Comparison of ENCODE assay signal across 11 mouse cellular contexts in the genomic region with DNA sequence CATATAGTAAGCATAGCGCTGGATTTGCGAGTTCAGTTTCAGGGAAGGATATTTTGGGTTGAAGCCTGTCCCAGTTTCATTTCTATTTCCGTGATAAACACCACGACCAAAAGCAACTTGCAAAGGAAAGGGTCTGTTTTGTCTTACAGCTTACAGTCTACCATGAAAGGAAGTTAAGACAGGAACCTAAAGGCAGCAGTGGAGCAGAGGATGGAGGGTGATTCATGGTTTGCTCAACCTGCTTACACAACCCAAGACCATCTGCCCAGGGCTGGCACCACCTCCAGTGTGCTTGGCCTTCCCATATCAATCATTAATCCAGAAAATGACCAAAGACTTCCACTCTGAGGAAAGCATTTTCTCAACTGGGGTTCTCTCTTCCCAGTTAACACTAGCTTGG.
DNase-seq lines count a peak whose midpoint lies in the region; ATAC-seq lines count a peak whose summit lies in the region.
"Had no signal": no experiment of that assay in that cellular context is flagged by ENCODE, and none has a peak within 500 bp of the region (broad histone marks: within the 10 kb centered on the region; RNA-seq: fewer than 3 reads in every experiment).

No protein-coding gene starts in this region.

- H3K27ac ChIP-seq in intestine, embryonic 16.5 days (ENCODE audit: low read length): peak overlapping the region; percentile 79
- peak overlapping the region; percentile 86 for H3K27ac ChIP-seq in macrophage
- H3K27ac ChIP-seq: hindbrain, embryonic 14.5 days had no signal

- no peak overlapping the region for H3K4me3 ChIP-seq in intestine, embryonic 16.5 days (ENCODE audit: low read length)
- H3K4me3 ChIP-seq in macrophage (ENCODE audit: inconsistent target): no peak overlapping the region

- no peaks in the 10 kb centered on the region for H3K9me3 ChIP-seq in intestine, embryonic 16.5 days (ENCODE audit: control insufficient read depth, low read length)

- peak; percentile 26 for DNase-seq in adrenal gland, adult 2 months
- no peak for DNase-seq in adrenal gland, postnatal 14 days
- peak; percentile 12 for DNase-seq in 3T3-L1 (ENCODE audit: low read depth, low spot score)
- no peak for DNase-seq in gastrocnemius, postnatal 10 days
- DNase-seq in heart, postnatal 4 days: no peak
- no peak for DNase-seq in yolk sac, embryonic 10.5 days (ENCODE audit: low spot score)
- DNase-seq: cerebellum, adult 11 months had no signal

- peak; percentile 54 for ATAC-seq in intestine, embryonic 16.5 days

- H3K27me3 ChIP-seq in intestine, embryonic 16.5 days (replicated peaks; ENCODE audit: control insufficient read depth, insufficient read depth, low read length): no peaks in the 10 kb centered on the region

- no peak overlapping the region for H3K4me2 ChIP-seq in intestine, embryonic 16.5 days (ENCODE audit: low read depth, low read length)
- H3K4me2 ChIP-seq: heart, embryonic 11.5 days; hindbrain, embryonic 14.5 days had no signal

- no peaks in the 10 kb centered on the region for H3K79me2 ChIP-seq in macrophage (ENCODE audit: inconsistent target)

- no peaks in the 10 kb centered on the region for H3K36me3 ChIP-seq in intestine, embryonic 16.5 days (ENCODE audit: control insufficient read depth, insufficient read depth, low read length)
- no peaks in the 10 kb centered on the region for H3K36me3 ChIP-seq in macrophage (ENCODE audit: inconsistent target)

- H3K9ac ChIP-seq in intestine, embryonic 16.5 days (ENCODE audit: low read depth, low read length): no peak overlapping the region
- H3K9ac ChIP-seq: hindbrain, embryonic 14.5 days had no signal

- 82% methylated on average over 4 of the region's 4 CpGs for WGBS in intestine, embryonic 16.5 days
- 5% methylated on average over 4 of the region's 4 CpGs for WGBS in macrophage (ENCODE audit: missing documents)

- peaks cover 4% of the 10 kb centered on the region; the same call in 1 of the 2 replicates for H3K4me1 ChIP-seq in intestine, embryonic 16.5 days (ENCODE audit: control insufficient read depth, insufficient read depth, low read length)

Comparison
In these comparisons a context has a peak if more than half of its experiments do, and no peak if none do; other contexts are left out.
1. DNase-seq: peak in adrenal gland, adult 2 months (single experiment) and 3T3-L1 (single experiment); none in adrenal gland, postnatal 14 days (single experiment), gastrocnemius, postnatal 10 days (single experiment), heart, postnatal 4 days (single experiment) and yolk sac, embryonic 10.5 days (single experiment).